Mouse (Mus musculus) hematopoietic multipotent progenitor cell, adult 10-12 weeks (in vitro differentiated cells): ENCODE data around the gene Gm3259. TPM values are rescaled to one million over a fixed set of nuclear protein-coding genes. Genes with fewer than 3 reads are reported as not detected.

Experiments
- polyA plus RNA-seq: library from polyadenylated mRNA; stranded (reverse); fragments of >175 nt; gene quantifications from 2 replicates; pipeline ENCODE4 v1.2.3, GENCODE M21; 2012; ENCODE audit warnings: low replicate concordance

Gm3259 gene
- polyA plus RNA-seq = not detected in 2 replicates

DNA sequence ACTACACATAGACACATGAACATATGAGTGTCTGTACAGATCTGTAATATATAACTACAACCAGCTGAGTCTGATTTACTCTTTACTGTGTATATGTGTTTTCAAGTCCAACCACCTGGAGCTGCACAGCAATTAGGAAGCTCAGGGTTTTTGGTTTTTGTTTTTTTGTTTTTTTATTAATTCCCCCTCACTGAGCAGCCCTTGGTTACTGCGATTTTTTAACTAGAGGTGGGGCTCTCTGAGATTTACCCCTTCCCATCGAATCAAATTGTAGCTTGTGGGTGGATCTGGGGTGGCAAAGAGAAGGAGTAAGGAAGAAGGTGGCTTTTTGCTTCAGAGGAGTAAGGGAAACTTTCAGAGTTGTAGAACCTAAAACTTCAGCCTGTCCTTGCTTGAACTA is at the start of gene Gm3259:
Gene Gm3259, plus strand, starts transcription at position 301 of the 400 bp plus-strand sequence.

GRCm38 (mm10) chr5:95272668-95273067 is 33.0 kb upstream of the Gm3259 start, which contains the start of gene Gm10424:
Gene Gm10424, minus strand, starts transcription at chr5:95272768.

Other genes starting within 250 kb of the Gm3259 start
- gene Gm7942, start 199.0 kb upstream of the Gm3259 start, polyA plus RNA-seq = not detected in 2 replicates
- 0.04 TPM in 1 of 2 replicates, not detected in the other for gene Gm16513, start 123.3 kb upstream of the Gm3259 start, polyA plus RNA-seq
- gene Gm10424, start 33.1 kb upstream of the Gm3259 start, polyA plus RNA-seq = not detected in 2 replicates
- not detected in 2 replicates for gene D5Ertd577e, start 150.9 kb downstream of the Gm3259 start, polyA plus RNA-seq
- not detected in 2 replicates for gene Gm3286, start 204.8 kb downstream of the Gm3259 start, polyA plus RNA-seq